Mouse (Mus musculus) large intestine, adult 2 months (tissue): ENCODE results near the gene Uncx. TPM values are rescaled to one million over a fixed set of nuclear protein-coding genes. Genes with fewer than 3 reads are reported as not detected.

Source experiments
- DNase-seq: peaks from one replicate; pipeline ENCODE4 v3.0.0-alpha.2; 2012; ENCODE audit warnings: low read depth, low spot score
- WGBS: fragments of 180-500 bp; shearing (Covaris S2); methylation state at CpG from one replicate; pipeline ENCODE4 v1.1.7; 2018; 5-methylcytosine and 5-hydroxymethylcytosine counted together
- polyA plus RNA-seq: library from polyadenylated mRNA; depleted of rRNA; stranded (reverse); fragments of >200 nt; gene quantifications from 2 replicates; pipeline ENCODE4 v1.2.3, GENCODE M21; 2012; rRNA removed

Uncx gene
- not detected in 2 replicates for polyA plus RNA-seq

- WGBS = 3% methylated on average over 15 of the region's 15 CpGs
- no peak for DNase-seq
These were observed at the start of gene Uncx for GRCm38 (mm10) chr5:139543214-139543613. TSS of gene Uncx (plus strand) at chr5:139543494.

- WGBS = 21% methylated on average over 5 of the region's 5 CpGs
- no peak for DNase-seq
These were observed 49.6 kb upstream of the Uncx start for GRCm38 (mm10) chr5:139493690-139494089.

DNA sequence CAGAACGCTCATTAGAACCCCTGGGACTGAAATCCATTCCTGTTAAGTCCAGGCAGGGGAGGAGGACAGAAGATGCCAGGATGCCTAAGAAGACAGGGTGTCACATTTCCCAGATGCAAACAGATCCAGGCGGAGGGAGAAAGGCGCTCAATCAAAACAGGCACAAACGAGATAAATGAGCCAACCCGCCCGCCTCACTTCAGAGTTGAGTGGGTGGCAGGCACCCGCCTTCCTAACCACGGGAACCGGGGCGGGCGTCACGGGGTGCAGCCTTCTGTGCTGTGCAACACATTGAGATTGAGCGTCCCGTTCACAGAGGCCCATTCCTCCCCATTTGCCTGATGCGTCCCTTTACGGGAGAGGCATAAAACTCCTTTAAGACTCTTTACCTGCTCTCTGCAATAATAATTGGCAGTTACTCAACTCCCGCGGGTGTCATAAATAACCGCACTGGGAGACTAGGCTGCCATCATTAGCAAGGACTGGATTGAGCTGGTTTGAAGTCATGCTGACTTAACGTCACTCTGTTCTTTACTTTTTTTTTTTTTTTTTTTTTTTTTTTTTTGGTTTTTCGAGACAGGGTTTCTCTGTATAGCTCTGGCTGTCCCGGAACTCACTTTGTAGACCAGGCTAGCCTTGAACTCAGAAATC, 48.1 kb upstream of the Uncx start:
- 19% methylated on average over 22 of the region's 22 CpGs for WGBS

GRCm38 (mm10) chr5:139496939-139497338, 46.4 kb upstream of the Uncx start:
- WGBS = 49% methylated on average over 5 of the region's 5 CpGs

More for the DNA sequence above, 48.1 kb upstream of the Uncx start:
- DNase-seq = no peak

GRCm38 (mm10) chr5:139498791-139499190, 44.5 kb upstream of the Uncx start:
- no peak for DNase-seq
- WGBS = 26% methylated on average over 5 of the region's 5 CpGs

More at GRCm38 (mm10) chr5:139496939-139497338, 46.4 kb upstream of the Uncx start:
- no peak for DNase-seq

DNA sequence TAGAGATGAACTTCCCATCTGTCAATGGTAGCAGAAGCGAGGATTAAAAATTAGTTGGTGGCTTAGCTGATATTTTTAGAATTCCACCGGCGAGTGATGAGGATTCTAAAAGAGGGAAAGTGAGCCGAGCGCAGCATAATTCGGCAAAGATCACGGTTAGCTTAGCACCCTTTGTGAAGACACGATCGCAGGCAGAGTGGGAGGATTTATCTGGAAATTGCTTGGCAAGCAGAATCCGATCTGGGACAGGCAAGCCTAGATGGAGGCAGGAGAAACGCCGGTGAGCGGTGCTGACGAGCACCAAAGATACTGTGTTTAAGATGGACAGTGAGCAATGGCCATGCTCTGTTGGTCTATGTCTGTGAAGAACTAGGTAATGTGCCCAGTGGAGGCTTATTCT, 41.0 kb upstream of the Uncx start:
- 82% methylated on average over 14 of the region's 14 CpGs for WGBS
- no peak for DNase-seq

DNA sequence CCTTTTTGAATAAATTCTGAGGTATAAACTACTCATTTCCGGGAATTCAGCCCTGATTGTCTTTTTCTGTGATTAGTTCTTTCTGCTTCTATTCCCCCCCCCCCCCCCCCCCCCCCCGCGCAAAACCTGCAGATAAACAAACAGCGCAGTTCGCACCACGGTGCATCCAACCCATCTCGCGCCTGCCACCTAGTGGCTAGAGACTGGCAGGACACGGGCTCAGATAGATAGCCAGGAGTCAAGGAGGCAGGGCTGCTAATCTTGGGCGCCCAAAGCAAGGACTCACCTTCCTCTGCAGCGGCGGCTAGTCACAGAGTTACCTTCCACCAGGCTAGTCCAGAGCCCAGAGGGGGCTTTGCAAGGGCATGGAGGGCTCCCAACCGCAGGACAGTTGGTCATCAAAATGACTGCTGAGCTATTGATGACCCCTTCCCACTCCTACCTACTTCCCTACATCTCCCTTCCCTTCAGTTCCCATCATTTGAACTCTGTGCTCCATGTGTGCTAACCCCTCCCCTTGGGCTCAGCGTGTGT, 38.2 kb upstream of the Uncx start:
- peak; percentile 57 for DNase-seq
- 5% methylated on average over 13 of the region's 14 CpGs for WGBS

GRCm38 (mm10) chr5:139506207-139506606, 37.1 kb upstream of the Uncx start:
- DNase-seq = no peak
- WGBS = 10% methylated on average over 5 of the region's 5 CpGs

GRCm38 (mm10) chr5:139510682-139511366, 32.5 kb upstream of the Uncx start:
- 9% methylated on average over 17 of the region's 17 CpGs for WGBS
- DNase-seq = peak; percentile 6

DNA sequence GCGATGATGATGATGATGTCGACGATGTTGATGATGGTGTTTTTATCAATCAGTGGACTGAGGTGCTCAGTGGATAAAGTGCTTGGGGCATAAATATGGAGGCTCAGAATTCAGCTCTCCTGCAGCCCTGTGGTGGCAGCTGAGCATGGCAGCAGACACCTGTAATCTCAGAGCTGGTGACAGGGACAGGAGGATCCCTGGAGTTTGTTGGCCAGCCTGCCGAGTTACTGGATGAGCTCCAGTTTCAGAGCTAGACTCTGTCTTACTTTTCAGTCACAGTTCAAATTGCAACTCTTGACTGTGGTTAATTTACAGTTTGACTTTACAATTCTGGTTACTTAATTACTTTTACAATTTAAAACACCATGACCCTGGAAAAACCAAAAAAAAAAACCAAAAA, 31.1 kb upstream of the Uncx start:
- WGBS = 89% methylated on average over 4 of the region's 4 CpGs
- DNase-seq = no peak

GRCm38 (mm10) chr5:139516281-139516680, 27.0 kb upstream of the Uncx start:
- 14% methylated on average over 11 of the region's 11 CpGs for WGBS
- DNase-seq = no peak

- no peak for DNase-seq
- WGBS = 44% methylated on average over 14 of the region's 14 CpGs
These were observed 23.0 kb upstream of the Uncx start for GRCm38 (mm10) chr5:139520069-139520834.

- DNase-seq = no peak
- 65% methylated on average over 10 of the region's 10 CpGs for WGBS
These were observed 21.3 kb upstream of the Uncx start for GRCm38 (mm10) chr5:139521987-139522386.

GRCm38 (mm10) chr5:139528851-139529250, 14.4 kb upstream of the Uncx start:
- 49% methylated on average over 7 of the region's 7 CpGs for WGBS

GRCm38 (mm10) chr5:139535386-139535919, 7.8 kb upstream of the Uncx start:
- DNase-seq = no peak
- WGBS = 1% methylated on average over 34 of the region's 34 CpGs

More at GRCm38 (mm10) chr5:139528851-139529250, 14.4 kb upstream of the Uncx start:
- DNase-seq = no peak

DNA sequence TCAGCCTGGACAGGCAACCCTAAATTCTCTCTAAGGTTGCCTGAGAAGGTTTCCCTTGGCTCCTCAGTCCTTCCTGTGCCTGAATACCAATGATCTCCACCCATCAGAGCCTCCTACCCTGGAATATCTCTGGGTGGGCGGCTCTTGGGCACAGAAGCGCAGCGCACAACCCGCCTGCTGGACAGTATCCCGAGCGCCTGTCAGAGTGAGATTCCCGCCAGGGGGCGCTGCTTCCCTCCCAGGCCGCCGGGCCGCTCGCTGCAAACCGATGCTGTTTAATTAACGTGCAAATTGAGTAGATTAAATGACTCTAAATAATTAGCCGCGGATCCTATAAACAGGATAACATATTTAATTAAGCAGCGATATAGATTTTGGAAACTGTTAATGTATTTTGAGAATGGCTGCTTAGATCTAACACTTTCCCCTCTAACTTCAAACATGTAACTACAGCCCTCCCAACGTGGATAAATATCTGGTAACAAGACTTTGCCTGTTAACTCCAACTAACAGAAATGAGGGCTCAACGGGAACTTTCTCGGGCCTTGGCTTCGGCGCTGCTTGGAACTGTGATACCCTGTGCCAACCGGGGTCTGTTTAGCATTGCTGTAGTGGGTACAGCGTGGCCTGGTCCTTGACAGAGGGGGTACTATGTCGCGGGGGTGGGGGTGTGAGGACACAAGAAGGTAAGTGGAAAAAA, 6.9 kb upstream of the Uncx start:
- no peak for DNase-seq

GRCm38 (mm10) chr5:139536911-139537738, 6.2 kb upstream of the Uncx start:
- 15% methylated on average over 18 of the region's 18 CpGs for WGBS

More for the DNA sequence above, 6.9 kb upstream of the Uncx start:
- WGBS = 5% methylated on average over 26 of the region's 26 CpGs

GRCm38 (mm10) chr5:139537739-139538135, 5.6 kb upstream of the Uncx start:
- no peak for DNase-seq
- 11% methylated on average over 3 of the region's 3 CpGs for WGBS

More at GRCm38 (mm10) chr5:139536911-139537738, 6.2 kb upstream of the Uncx start:
- no peak for DNase-seq
